Mouse (Mus musculus) CH12.LX (cell line): ENCODE measurements around the gene Tbc1d9b. TPM values are rescaled to one million over a fixed set of nuclear protein-coding genes. Genes with fewer than 3 reads are reported as not detected.

Source experiments
- DNase-seq: peaks from one replicate; pipeline ENCODE4 v3.0.0-alpha.2; 2013; ENCODE audit errors: extremely low read depth
- H3K27ac ChIP-seq: 2 replicates; pipeline ENCODE4 v1.5.1; 2012; ENCODE audit warnings: low read depth, mild to moderate bottlenecking, control low read depth, moderate library complexity; ENCODE audit not compliant: insufficient read depth
- H3K27me3 ChIP-seq: replicated peaks from 2 replicates; pipeline ENCODE3; 2012; ENCODE audit warnings: inconsistent platforms
- H3K36me3 ChIP-seq, 2 experiments: replicated peaks in 1 of 2; 2 replicates each; pipeline versions ENCODE3 to v1.6.1; 2012; ENCODE audit warnings: inconsistent platforms in 1 of 2, low read length in 1 of 2, mild to moderate bottlenecking in 1 of 2, mixed read lengths in 1 of 2, moderate library complexity in 1 of 2; ENCODE audit not compliant: control insufficient read depth in 1 of 2, insufficient read depth in 1 of 2
- H3K4me1 ChIP-seq, 2 experiments: 2 replicates each; pipeline ENCODE4 v1.6.1; 2012; ENCODE audit warnings: inconsistent platforms in 1 of 2, moderate library complexity in 1 of 2; ENCODE audit not compliant: insufficient read depth in 2 of 2, control insufficient read depth in 1 of 2
- H3K4me2 ChIP-seq: 2 replicates; pipeline ENCODE4 v1.6.1; 2012; ENCODE audit warnings: low read depth, mild to moderate bottlenecking, control low read depth; ENCODE audit not compliant: poor library complexity, insufficient read depth, severe bottlenecking
- H3K4me3 ChIP-seq, 3 experiments: fragments of 150-350 bp in 1 of 3; sonication (generic) in 1 of 3; replicated peaks in 1 of 3; 2 replicates each; pipeline versions ENCODE3 to v1.5.1; 2011 to 2012; ENCODE audit warnings: low read depth in 2 of 3, low read length in 2 of 3, mild to moderate bottlenecking in 2 of 3, moderate library complexity in 2 of 3, control low read depth in 1 of 3, improper control_type of control experiment in 1 of 3, inconsistent platforms in 1 of 3, mixed read lengths in 1 of 3; ENCODE audit not compliant: poor library complexity in 1 of 3
- H3K79me2 ChIP-seq: replicated peaks from 2 replicates; pipeline ENCODE4 v1.6.1; 2012; ENCODE audit warnings: mild to moderate bottlenecking, moderate library complexity; ENCODE audit not compliant: control insufficient read depth, poor library complexity, insufficient read depth, severe bottlenecking; ENCODE audit errors: extremely low read depth
- H3K9ac ChIP-seq: 2 replicates; pipeline ENCODE4 v1.6.1; 2012; ENCODE audit warnings: low read depth, mild to moderate bottlenecking, control low read depth, moderate library complexity; ENCODE audit not compliant: insufficient read depth
- H3K9me3 ChIP-seq: replicated peaks from 2 replicates; pipeline ENCODE3; 2012; ENCODE audit warnings: low read length, inconsistent platforms, mixed read lengths
- BHLHE40 ChIP-seq: IDR thresholded peaks from 2 replicates; pipeline ENCODE4 v1.6.1; 2011; ENCODE audit warnings: mild to moderate bottlenecking, low read depth, low read length, improper control_type of control experiment
- CHD1 ChIP-seq: IDR thresholded peaks from 2 replicates; pipeline ENCODE4 v1.6.1; 2012; ENCODE audit warnings: low read depth, low read length, improper control_type of control experiment, inconsistent platforms
- CHD2 ChIP-seq: IDR thresholded peaks from 2 replicates; pipeline ENCODE4 v1.6.1; 2011; ENCODE audit warnings: low read length, improper control_type of control experiment
- E2F4 ChIP-seq: IDR thresholded peaks from 2 replicates; pipeline ENCODE4 v1.6.1; 2011; ENCODE audit warnings: low read depth, low read length, improper control_type of control experiment; ENCODE audit not compliant: insufficient replicate concordance
- ELF1 ChIP-seq: IDR thresholded peaks from 2 replicates; pipeline ENCODE4 v1.6.1; 2014; ENCODE audit warnings: low read depth, mild to moderate bottlenecking, inconsistent platforms, low read length, improper control_type of control experiment
- EP300 ChIP-seq: IDR thresholded peaks from 2 replicates; pipeline ENCODE4 v1.6.1; 2011; ENCODE audit warnings: low read length, improper control_type of control experiment
- ETS1 ChIP-seq: conservative IDR thresholded peaks from 2 replicates; pipeline ENCODE4 v1.6.1; 2012; ENCODE audit warnings: low read depth, mild to moderate bottlenecking, inconsistent platforms, low read length, improper control_type of control experiment, moderate library complexity
- HCFC1 ChIP-seq: IDR thresholded peaks from 2 replicates; pipeline ENCODE4 v1.6.1; 2012; ENCODE audit warnings: low read depth, mild to moderate bottlenecking, inconsistent platforms, low read length, improper control_type of control experiment
- IRF4 ChIP-seq: IDR thresholded peaks from 2 replicates; pipeline ENCODE4 v1.6.1; 2014; ENCODE audit warnings: low read depth, mild to moderate bottlenecking, inconsistent platforms, low read length, improper control_type of control experiment
- JUN ChIP-seq: IDR thresholded peaks from 2 replicates; pipeline ENCODE4 v1.6.1; 2011; ENCODE audit warnings: low read depth, mild to moderate bottlenecking, low read length, improper control_type of control experiment, moderate library complexity; ENCODE audit not compliant: insufficient read depth
- JUND ChIP-seq: conservative IDR thresholded peaks from 2 replicates; pipeline ENCODE4 v1.6.1; 2011; ENCODE audit warnings: low read depth, low read length, improper control_type of control experiment
- KAT2A ChIP-seq: IDR thresholded peaks from 2 replicates; pipeline ENCODE4 v1.6.1; 2012; ENCODE audit warnings: low read length, improper control_type of control experiment, inconsistent platforms; ENCODE audit not compliant: insufficient replicate concordance
- MAFK ChIP-seq: IDR thresholded peaks from 2 replicates; pipeline ENCODE4 v1.6.1; 2011; ENCODE audit warnings: low read length, improper control_type of control experiment; ENCODE audit not compliant: insufficient replicate concordance
- MAX ChIP-seq: IDR thresholded peaks from 2 replicates; pipeline ENCODE4 v1.6.1; 2011; ENCODE audit warnings: low read length, improper control_type of control experiment
- MYC ChIP-seq: IDR thresholded peaks from 2 replicates; pipeline ENCODE4 v1.6.1; 2011; ENCODE audit warnings: low read depth, mild to moderate bottlenecking, improper control_type of control experiment, low read length
- NELFE ChIP-seq: IDR thresholded peaks from 2 replicates; pipeline ENCODE4 v1.6.1; 2011; ENCODE audit warnings: low read depth, low read length, improper control_type of control experiment
- NRF1 ChIP-seq: IDR thresholded peaks from 2 replicates; pipeline ENCODE4 v1.6.1; 2014; ENCODE audit warnings: low read depth, mild to moderate bottlenecking, inconsistent platforms, low read length, improper control_type of control experiment, moderate library complexity
- RAD21 ChIP-seq: IDR thresholded peaks from 2 replicates; pipeline ENCODE4 v1.6.1; 2011; ENCODE audit warnings: low read depth, mild to moderate bottlenecking, low read length, improper control_type of control experiment, moderate library complexity
- RCOR1 ChIP-seq: conservative IDR thresholded peaks from 2 replicates; pipeline ENCODE4 v1.6.1; 2012; ENCODE audit warnings: low read depth, mild to moderate bottlenecking, inconsistent platforms, low read length, improper control_type of control experiment
- SIN3A ChIP-seq: IDR thresholded peaks from 2 replicates; pipeline ENCODE4 v1.6.1; 2012; ENCODE audit warnings: low read length, improper control_type of control experiment, inconsistent platforms
- SMC3 ChIP-seq: IDR thresholded peaks from 2 replicates; pipeline ENCODE4 v1.6.1; 2011; ENCODE audit warnings: low read depth, low read length, improper control_type of control experiment
- TBP ChIP-seq: conservative IDR thresholded peaks from 2 replicates; pipeline ENCODE4 v1.6.1; 2011; ENCODE audit warnings: low read depth, low read length, improper control_type of control experiment
- TCF12 ChIP-seq: IDR thresholded peaks from 2 replicates; pipeline ENCODE4 v1.6.1; 2014; ENCODE audit warnings: low read depth, mild to moderate bottlenecking, inconsistent platforms, low read length, improper control_type of control experiment
- UBTF ChIP-seq: IDR thresholded peaks from 2 replicates; pipeline ENCODE4 v1.6.1; 2012; ENCODE audit warnings: low read depth, mild to moderate bottlenecking, inconsistent platforms, low read length, improper control_type of control experiment, moderate library complexity
- USF1 ChIP-seq: IDR thresholded peaks from 2 replicates; pipeline ENCODE4 v1.6.1; 2014; ENCODE audit warnings: low read depth, mild to moderate bottlenecking, inconsistent platforms, low read length, improper control_type of control experiment
- USF2 ChIP-seq: conservative IDR thresholded peaks from 2 replicates; pipeline ENCODE4 v1.6.1; 2011; ENCODE audit warnings: low read depth, low read length, improper control_type of control experiment
- ZC3H11A ChIP-seq: IDR thresholded peaks from 2 replicates; pipeline ENCODE4 v1.6.1; 2012; ENCODE audit warnings: low read depth, mild to moderate bottlenecking, inconsistent platforms, low read length, improper control_type of control experiment
- ZKSCAN1 ChIP-seq: IDR thresholded peaks from 2 replicates; pipeline ENCODE4 v1.6.1; 2012; ENCODE audit warnings: low read depth, inconsistent platforms, low read length, improper control_type of control experiment, borderline replicate concordance
- ZMIZ1 ChIP-seq: IDR thresholded peaks from 2 replicates; pipeline ENCODE4 v1.6.1; 2012; ENCODE audit warnings: low read depth, mild to moderate bottlenecking, inconsistent platforms, low read length, improper control_type of control experiment
- ZNF384 ChIP-seq: IDR thresholded peaks from 2 replicates; pipeline ENCODE4 v1.6.1; 2012; ENCODE audit warnings: low read depth, low read length, improper control_type of control experiment, inconsistent platforms
- dilution Hi-C: fragments of 300-500 bp; cut with MboI; formaldehyde crosslinking; loops from 2 replicates; pipeline ENCODE4 v1.14.3; 2020; ENCODE audit warnings: low sequenced_read_pairs; ENCODE audit not compliant: extremely low pct_unique_long_range_greater_than_20kb, extremely low pct_ligation_motif_present
- in situ Hi-C: fragments of 300-500 bp; cut with MboI; formaldehyde crosslinking; loops from 3 replicates; pipeline ENCODE4 v1.14.3; 2019; ENCODE audit warnings: low sequenced_read_pairs, low pct_ligation_motif_present, low pct_unique_long_range_greater_than_20kb, mixed read lengths
- polyA plus RNA-seq: library from polyadenylated mRNA; unstranded; fragments of >175 nt; gene quantifications from 2 replicates; pipeline ENCODE4 v1.2.1, GENCODE M21; 2012; ENCODE audit warnings: low read depth; ENCODE audit not compliant: insufficient read length
- total RNA-seq, 2 experiments: library from RNA; depleted of rRNA; stranded (reverse); fragments of 300-350 nt in 1 of 2; fragments of >200 nt in 1 of 2; gene quantifications; 2 replicates each; pipeline ENCODE4 v1.2.3; 2012 to 2014

Gene Tbc1d9b
- total and polyA plus RNA-seq, 3 experiments = 14.1 to 28.6 (median 27.9) TPM

DNA sequence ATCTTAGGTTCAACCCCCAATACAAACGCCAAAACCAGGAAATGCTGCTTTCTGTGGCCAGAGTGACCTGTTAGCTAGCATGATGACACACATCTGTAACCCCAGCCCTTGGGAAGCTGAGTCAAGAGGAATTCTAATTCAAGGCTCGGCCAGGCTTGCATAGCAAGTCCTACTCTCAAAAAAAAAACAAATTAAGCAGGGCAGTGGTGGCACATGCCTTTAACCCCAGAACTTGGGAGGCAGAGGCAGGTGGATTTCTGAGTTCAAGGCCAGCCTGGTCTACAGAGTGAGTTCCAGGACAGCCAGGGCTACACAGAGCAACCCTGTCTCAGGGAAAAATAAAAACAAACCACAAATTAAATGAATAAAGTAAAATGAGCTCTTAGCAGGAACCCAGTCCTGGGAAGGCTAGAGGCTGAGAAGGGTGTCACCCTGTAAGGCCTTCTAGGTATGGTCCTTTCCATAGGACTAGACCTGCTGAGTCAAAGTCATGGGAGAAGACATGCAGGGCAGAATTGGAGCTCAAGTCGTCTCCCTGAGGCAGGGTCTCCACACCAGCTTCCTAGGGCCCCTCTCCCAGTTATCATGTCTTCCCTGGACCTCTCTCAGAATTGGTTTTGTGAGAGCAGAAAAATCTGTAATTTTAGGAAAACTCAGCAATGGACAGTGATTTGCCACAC, 81.0 kb downstream of the Tbc1d9b start (continued):
- TF ChIP-seq NRF1 (no peak), ELF1 (peak; percentile 90), UBTF (no peak), HCFC1 (no peak), NELFE (no peak; the same call in 1 of the 2 replicates), SMC3 (no peak), ETS1 (peak; percentile 77), TBP (0 out of 2 replicates have a peak, but pooled peaks have one; percentile 14), USF2 (no peak), TCF12 (0 out of 2 replicates have a peak, but pooled peaks have one; percentile 53)
- TF ChIP-seq, all 38 proteins: peak for 14

DNA sequence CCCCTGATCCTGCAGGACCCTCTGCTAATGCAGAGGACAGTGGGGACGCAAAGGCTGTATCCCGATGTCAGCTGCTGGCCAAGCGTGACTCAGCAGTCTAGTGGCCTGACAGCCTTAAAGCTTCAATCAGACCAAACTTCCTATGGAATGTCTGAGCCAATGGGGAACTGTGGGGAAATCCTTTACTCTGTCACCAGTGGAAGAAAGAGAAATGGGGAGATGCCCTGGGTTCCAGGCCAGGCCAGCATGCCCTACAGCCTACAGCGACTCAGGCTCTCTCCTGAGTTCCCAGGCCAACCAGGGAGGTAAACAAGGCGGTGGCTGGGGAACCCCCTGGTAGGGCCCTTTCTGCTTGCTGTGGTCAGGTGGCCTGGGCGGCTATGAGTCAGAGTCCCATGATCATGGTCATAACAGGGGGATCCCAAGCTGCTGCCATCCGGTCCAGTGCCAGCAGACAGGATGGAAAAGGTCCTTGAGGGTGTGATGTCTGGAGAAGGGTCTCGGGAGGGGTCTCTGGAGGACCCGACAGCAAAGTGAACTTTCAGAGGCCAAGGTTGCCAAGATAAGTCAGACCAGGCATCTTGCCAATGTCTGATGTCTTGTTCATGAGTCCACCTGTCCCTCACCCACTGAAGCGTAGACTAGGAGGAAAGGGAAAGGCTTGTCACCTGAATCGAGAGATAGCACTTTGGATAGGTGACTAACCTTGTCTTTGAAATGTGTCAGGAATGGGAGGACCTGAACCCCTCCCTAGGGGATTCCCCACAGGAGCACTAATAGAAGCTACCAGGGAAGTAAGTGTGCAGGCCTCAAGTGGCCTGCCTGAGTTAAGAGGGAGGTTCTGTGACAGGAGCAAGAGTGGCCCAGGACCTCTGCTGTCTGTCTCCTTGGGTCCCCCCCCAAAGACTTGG, 81.9 kb downstream of the Tbc1d9b start:
- H3K36me3 ChIP-seq = peaks cover 7 to 15% of the 10 kb centered on the region in 2 experiments
- H3K9ac ChIP-seq = peak overlapping the region; percentile 46
- peak overlapping the region; percentile 1 to 21 (median 2) for H3K4me3 ChIP-seq
- no peaks in the 10 kb centered on the region for H3K9me3 ChIP-seq
- H3K27ac ChIP-seq = peak overlapping the region; percentile 94
- H3K27me3 ChIP-seq = no peaks in the 10 kb centered on the region
- H3K4me2 ChIP-seq = peak overlapping the region; percentile 76
- H3K4me1 ChIP-seq = peaks cover 27 to 73% of the 10 kb centered on the region in 2 experiments
- DNase-seq = peak; percentile 97
- dilution Hi-C loops (no loop called here), in situ Hi-C loops (loop anchor here (5.0 kb wide), 1 partner anchor 36 kb away; no protein-coding TSS in a partner anchor)
- H3K79me2 ChIP-seq = peaks cover 22% of the 10 kb centered on the region
- TF ChIP-seq TCF12 (peak; percentile 94), JUND (peak; percentile 71; the same call in 1 of the 2 replicates), RAD21 (no peak; the same call in 1 of the 2 replicates), E2F4 (no peak), CHD2 (peak; percentile 87), ZKSCAN1 (no peak), SMC3 (no peak), MAFK (peak; percentile 92), USF2 (peak; percentile 44; the same call in 1 of the 2 replicates), ZC3H11A (no peak), ZNF384 (no peak), BHLHE40 (peak; percentile 94), ELF1 (peak; percentile 31; the same call in 1 of the 2 replicates), JUN (peak; percentile 89), EP300 (peak; percentile 91), HCFC1 (peak; percentile 60), ZMIZ1 (peak; percentile 76; the same call in 1 of the 2 replicates), TBP (no peak), SIN3A (peak; percentile 97), NRF1 (0 out of 2 replicates have a peak, but pooled peaks have one; percentile 29), IRF4 (peak; percentile 96), UBTF (0 out of 2 replicates have a peak, but pooled peaks have one; percentile 19), RCOR1 (peak; percentile 97), KAT2A (no peak), USF1 (peak; percentile 78), MYC (peak; percentile 54), MAX (peak; percentile 64; the same call in 1 of the 2 replicates), CHD1 (peak; percentile 84; the same call in 1 of the 2 replicates)
